Mouse (Mus musculus) MEL (cell line): Measurements from ENCODE around the gene Fcnb. TPM values are rescaled to one million over a fixed set of nuclear protein-coding genes. Genes with fewer than 3 reads are reported as not detected.

Source experiments
- DNase-seq: peaks from one replicate; pipeline ENCODE4 v3.0.0; 2011; ENCODE audit warnings: low read depth, low spot score
- H3K27ac ChIP-seq: 2 replicates; pipeline ENCODE4 v1.5.1; 2012; ENCODE audit warnings: low read depth, mild to moderate bottlenecking, control low read depth, low read length, moderate library complexity; ENCODE audit not compliant: control insufficient read depth
- H3K27me3 ChIP-seq, 2 experiments: fragments of 150-350 bp in 1 of 2; sonication (generic) in 1 of 2; 2 replicates each; pipeline ENCODE4 v1.6.1; 2012; ENCODE audit warnings: low read length in 2 of 2, mild to moderate bottlenecking in 2 of 2, improper control_type of control experiment in 1 of 2, moderate library complexity in 1 of 2; ENCODE audit not compliant: insufficient read depth in 2 of 2, control insufficient read depth in 1 of 2
- H3K36me3 ChIP-seq, 2 experiments: 2 replicates each; pipeline ENCODE4 v1.6.1; 2012 to 2014; ENCODE audit warnings: low read length in 2 of 2, improper control_type of control experiment in 1 of 2, inconsistent platforms in 1 of 2, mild to moderate bottlenecking in 1 of 2; ENCODE audit not compliant: insufficient read depth in 2 of 2, control insufficient read depth in 1 of 2
- H3K4me1 ChIP-seq, 2 experiments: fragments of 150-350 bp in 1 of 2; sonication (generic) in 1 of 2; 2 replicates each; pipeline ENCODE4 v1.6.1; 2012; ENCODE audit warnings: low read length in 2 of 2, improper control_type of control experiment in 1 of 2, mild to moderate bottlenecking in 1 of 2; ENCODE audit not compliant: insufficient read depth in 2 of 2, control insufficient read depth in 1 of 2
- H3K4me3 ChIP-seq, 2 experiments: fragments of 150-350 bp in 1 of 2; sonication (generic) in 1 of 2; 2 replicates each; pipeline ENCODE4 v1.5.1; 2012; ENCODE audit warnings: low read depth in 2 of 2, low read length in 2 of 2, mild to moderate bottlenecking in 2 of 2, moderate library complexity in 2 of 2, control low read depth in 1 of 2, improper control_type of control experiment in 1 of 2; ENCODE audit not compliant: control insufficient read depth in 1 of 2, insufficient read depth in 1 of 2
- H3K79me2 ChIP-seq: 2 replicates; pipeline ENCODE4 v1.6.1; 2012; ENCODE audit warnings: mild to moderate bottlenecking, low read length, moderate library complexity; ENCODE audit not compliant: control insufficient read depth, poor library complexity, insufficient read depth
- H3K9ac ChIP-seq: 2 replicates; pipeline ENCODE4 v1.6.1; 2012; ENCODE audit warnings: low read depth, mild to moderate bottlenecking, control low read depth, low read length, moderate library complexity; ENCODE audit not compliant: control insufficient read depth, poor library complexity, severe bottlenecking
- H3K9me3 ChIP-seq: fragments of 150-350 bp; sonication (generic); replicated peaks from 2 replicates; pipeline ENCODE4 v1.6.1; 2012; ENCODE audit warnings: mild to moderate bottlenecking, low read length, improper control_type of control experiment, moderate library complexity; ENCODE audit not compliant: insufficient read depth
- CHD1 ChIP-seq: IDR thresholded peaks from 2 replicates; pipeline ENCODE4 v1.6.1; 2012; ENCODE audit warnings: low read depth, mild to moderate bottlenecking, inconsistent platforms, low read length, improper control_type of control experiment
- CTCF ChIP-seq, 3 experiments: IDR thresholded peaks in 2 of 3; conservative IDR thresholded peaks in 1 of 3; 2 replicates each; pipeline ENCODE4 v1.5.1; 2011 to 2012; ENCODE audit warnings: low read length in 3 of 3, low read depth in 2 of 3, mild to moderate bottlenecking in 2 of 3, improper control_type of control experiment in 1 of 3, inconsistent platforms in 1 of 3, mixed read lengths in 1 of 3, moderate library complexity in 1 of 3; ENCODE audit not compliant: control insufficient read depth in 1 of 3, insufficient read depth in 1 of 3, poor library complexity in 1 of 3, severe bottlenecking in 1 of 3
- E2F4 ChIP-seq: IDR thresholded peaks from 2 replicates; pipeline ENCODE4 v1.6.1; 2011; ENCODE audit warnings: low read depth, low read length, improper control_type of control experiment, borderline replicate concordance
- EP300 ChIP-seq, 2 experiments: IDR thresholded peaks; 2 replicates each; pipeline ENCODE4 v1.6.1; 2011; ENCODE audit warnings: improper control_type of control experiment in 2 of 2, low read length in 2 of 2, low read depth in 1 of 2, mild to moderate bottlenecking in 1 of 2
- GABPA ChIP-seq: IDR thresholded peaks from 2 replicates; pipeline ENCODE4 v1.6.1; 2012; ENCODE audit warnings: low read depth, mild to moderate bottlenecking, inconsistent platforms, low read length, improper control_type of control experiment, moderate library complexity
- GATA1 ChIP-seq: IDR thresholded peaks from 2 replicates; pipeline ENCODE4 v1.6.1; 2011; ENCODE audit warnings: low read depth, low read length, improper control_type of control experiment
- HCFC1 ChIP-seq: IDR thresholded peaks from 2 replicates; pipeline ENCODE4 v1.6.1; 2012; ENCODE audit warnings: low read depth, mild to moderate bottlenecking, inconsistent platforms, low read length, improper control_type of control experiment, moderate library complexity
- KAT2A ChIP-seq: conservative IDR thresholded peaks from 2 replicates; pipeline ENCODE4 v1.6.1; 2012; ENCODE audit warnings: low read depth, low read length, improper control_type of control experiment, inconsistent platforms
- MAFK ChIP-seq: IDR thresholded peaks from 2 replicates; pipeline ENCODE4 v1.6.1; 2011; ENCODE audit warnings: low read depth, mild to moderate bottlenecking, low read length, improper control_type of control experiment, borderline replicate concordance
- MEF2A ChIP-seq: IDR thresholded peaks from 2 replicates; pipeline ENCODE4 v1.6.1; 2014; ENCODE audit warnings: low read depth, mild to moderate bottlenecking, inconsistent platforms, low read length, improper control_type of control experiment; ENCODE audit not compliant: poor library complexity, insufficient replicate concordance, severe bottlenecking; ENCODE audit errors: extremely low read depth
- MXI1 ChIP-seq: IDR thresholded peaks from 2 replicates; pipeline ENCODE4 v1.6.1; 2011; ENCODE audit warnings: mild to moderate bottlenecking, low read depth, low read length, improper control_type of control experiment
- MYB ChIP-seq: IDR thresholded peaks from 2 replicates; pipeline ENCODE4 v1.6.1; 2011; ENCODE audit warnings: mild to moderate bottlenecking, low read depth, low read length, improper control_type of control experiment
- MYC ChIP-seq: IDR thresholded peaks from 2 replicates; pipeline ENCODE4 v1.6.1; 2011; ENCODE audit warnings: low read depth, mild to moderate bottlenecking, low read length, improper control_type of control experiment, moderate library complexity
- NELFE ChIP-seq: IDR thresholded peaks from 2 replicates; pipeline ENCODE4 v1.6.1; 2011; ENCODE audit warnings: low read depth, low read length, improper control_type of control experiment
- POLR2A ChIP-seq, 2 experiments: IDR thresholded peaks; 2 replicates each; pipeline ENCODE4 v1.6.1; 2011 to 2012; ENCODE audit warnings: low read length in 2 of 2, mild to moderate bottlenecking in 2 of 2, control low read depth in 1 of 2, improper control_type of control experiment in 1 of 2, low read depth in 1 of 2, moderate library complexity in 1 of 2; ENCODE audit not compliant: control insufficient read depth in 1 of 2, insufficient read depth in 1 of 2, poor library complexity in 1 of 2
- RCOR1 ChIP-seq: IDR thresholded peaks from 2 replicates; pipeline ENCODE4 v1.6.1; 2012; ENCODE audit warnings: low read depth, mild to moderate bottlenecking, inconsistent platforms, low read length, improper control_type of control experiment
- SIN3A ChIP-seq: IDR thresholded peaks from 2 replicates; pipeline ENCODE4 v1.6.1; 2012; ENCODE audit warnings: low read length, improper control_type of control experiment, inconsistent platforms
- SMC3 ChIP-seq: IDR thresholded peaks from 2 replicates; pipeline ENCODE4 v1.6.1; 2011; ENCODE audit warnings: low read depth, low read length, improper control_type of control experiment
- TAL1 ChIP-seq: IDR thresholded peaks from 2 replicates; pipeline ENCODE4 v1.6.1; 2012; ENCODE audit warnings: mild to moderate bottlenecking, inconsistent platforms, low read length, moderate library complexity, mixed read lengths
- TCF12 ChIP-seq: IDR thresholded peaks from 2 replicates; pipeline ENCODE4 v1.6.1; 2014; ENCODE audit warnings: low read depth, mild to moderate bottlenecking, inconsistent platforms, low read length, improper control_type of control experiment, moderate library complexity
- UBTF ChIP-seq: IDR thresholded peaks from 2 replicates; pipeline ENCODE4 v1.6.1; 2012; ENCODE audit warnings: low read depth, mild to moderate bottlenecking, inconsistent platforms, low read length, improper control_type of control experiment, moderate library complexity, borderline replicate concordance; ENCODE audit not compliant: insufficient read depth
- USF1 ChIP-seq: IDR thresholded peaks from 2 replicates; pipeline ENCODE4 v1.6.1; 2014; ENCODE audit warnings: low read depth, mild to moderate bottlenecking, inconsistent platforms, low read length, improper control_type of control experiment, moderate library complexity
- ZC3H11A ChIP-seq: IDR thresholded peaks from 2 replicates; pipeline ENCODE4 v1.6.1; 2012; ENCODE audit warnings: low read depth, mild to moderate bottlenecking, inconsistent platforms, low read length, improper control_type of control experiment
- ZMIZ1 ChIP-seq: IDR thresholded peaks from 2 replicates; pipeline ENCODE4 v1.6.1; 2012; ENCODE audit warnings: low read depth, mild to moderate bottlenecking, inconsistent platforms, low read length, improper control_type of control experiment, moderate library complexity
- ZNF384 ChIP-seq: IDR thresholded peaks from 2 replicates; pipeline ENCODE4 v1.6.1; 2012; ENCODE audit warnings: low read depth, mild to moderate bottlenecking, inconsistent platforms, low read length, improper control_type of control experiment
- polyA plus RNA-seq, 2 experiments: library from polyadenylated mRNA; stranded (reverse) in 1 of 2; unstranded in 1 of 2; fragments of >175 nt in 1 of 2; fragments of >200 nt in 1 of 2; gene quantifications; 2 replicates each; pipeline versions ENCODE4 v1.2.1 to v1.2.4; 2012; ENCODE audit warnings: low replicate concordance in 2 of 2, low read depth in 1 of 2; ENCODE audit not compliant: insufficient read length in 2 of 2, insufficient read depth in 1 of 2, missing spikeins in 1 of 2
- total RNA-seq: library from RNA; depleted of rRNA; stranded (reverse); fragments of 300-350 nt; gene quantifications from 2 replicates; pipeline ENCODE4 v1.2.3, GENCODE M21; 2012

The Fcnb gene
- total and polyA plus RNA-seq, 3 experiments = not detected

GRCm38 (mm10) chr2:28046311-28046710, 38.4 kb downstream of the Fcnb start:
- Histone ChIP-seq H3K4me1 (no peaks in the 10 kb centered on the region), H3K9ac (no peak overlapping the region), H3K36me3 (no peaks in the 10 kb centered on the region), H3K4me3 (no peak overlapping the region), H3K27me3 (no peaks in the 10 kb centered on the region; a peak in 1 of 4 replicates), H3K79me2 (no peaks in the 10 kb centered on the region), H3K9me3 (no peaks in the 10 kb centered on the region), H3K27ac (no peak overlapping the region)
- DNase-seq = no peak
- TF ChIP-seq ZMIZ1 (no peak), E2F4 (no peak), EP300 (IDR thresholded peaks at IDR 0.05; ENCODE audit: low read depth in 1 of 2, low read length in 2 of 2) (no peak), TAL1 (no peak), TCF12 (no peak), MXI1 (no peak), HCFC1 (no peak), GATA1 (no peak), GABPA (no peak), MYC (no peak), NELFE (no peak), KAT2A (no peak), SMC3 (no peak), POLR2A (IDR thresholded peaks at IDR 0.05; ENCODE audit: control insufficient read depth in 1 of 2, insufficient read depth in 1 of 2, low read depth in 1 of 2, low read length in 2 of 2, poor library complexity in 1 of 2) (no peak), UBTF (no peak), MEF2A (no peak)

- Histone ChIP-seq H3K27me3 (no peaks in the 10 kb centered on the region), H3K36me3 (no peaks in the 10 kb centered on the region), H3K9ac (no peak overlapping the region), H3K79me2 (no peaks in the 10 kb centered on the region), H3K9me3 (no peaks in the 10 kb centered on the region), H3K4me1 (no peaks in the 10 kb centered on the region), H3K27ac (no peak overlapping the region), H3K4me3 (no peak overlapping the region)
- DNase-seq = no peak
- TF ChIP-seq USF1 (no peak), RCOR1 (no peak), MYC (no peak), POLR2A (IDR thresholded peaks at IDR 0.05; ENCODE audit: control insufficient read depth in 1 of 2, insufficient read depth in 1 of 2, low read depth in 1 of 2, low read length in 2 of 2, poor library complexity in 1 of 2) (no peak), MAFK (no peak), SIN3A (no peak), CTCF (IDR thresholded peaks at IDR 0.05 in 2 of 3, conservative IDR thresholded peaks at IDR 0.05 in 1 of 3; ENCODE audit: control insufficient read depth in 1 of 3, insufficient read depth in 1 of 3, low read depth in 2 of 3, low read length in 3 of 3, poor library complexity in 1 of 3, severe bottlenecking in 1 of 3) (no peak), MXI1 (no peak), ZC3H11A (no peak), E2F4 (no peak), MYB (no peak), TCF12 (no peak), ZNF384 (no peak), CHD1 (no peak), KAT2A (no peak)
Measured at GRCm38 (mm10) chr2:28044920-28045598, 39.6 kb downstream of the Fcnb start.
